Mouse (Mus musculus) gastrocnemius, adult 18-20 months (tissue): ENCODE results near the gene Syt11. TPM values are rescaled to one million over a fixed set of nuclear protein-coding genes. Genes with fewer than 3 reads are reported as not detected.
"Not testable (repeated sequence)": the region's sequence is repeated elsewhere in the genome, so short reads cannot be mapped to it uniquely, and the experiment has no call there.

Experiments
- DNase-seq: peaks from one replicate; pipeline ENCODE4 v3.0.0; 2021; ENCODE audit warnings: low spot score
- long read RNA-seq, 2 experiments: library from polyadenylated mRNA; stranded (forward); transcript quantifications; one replicate each; pipeline ENCODE4 v2.0.0; 2021
- total RNA-seq, 2 experiments: library from RNA; stranded (reverse); gene quantifications; 2 replicates each; pipeline ENCODE4 v1.2.3; 2021

Syt11 gene
- 1 to 10 TPM; 3.7 to 4.6 TPM for total RNA-seq
- long read RNA-seq, experiment 1, full-length matches to known transcripts, result 2 of 5 reads
- long read RNA-seq, experiment 1, partial matches to known transcripts, result 0 of 5 reads
- long read RNA-seq, experiment 1, other reads (novel, unspliced or antisense), result 3 of 5 reads
- long read RNA-seq, experiment 2, full-length matches to known transcripts, result 3 of 3 reads
- long read RNA-seq, experiment 2, partial matches to known transcripts, result 0 of 3 reads
- long read RNA-seq, experiment 2, other reads (novel, unspliced or antisense), result 0 of 3 reads

GRCm38 (mm10) chr3:88774939-88775841 lies at the start of gene Syt11:
Gene Syt11 (minus strand): TSS chr3:88775164.
- not testable (repeated sequence) for DNase-seq

GRCm38 (mm10) chr3:88803910-88804540 lies 29.1 kb upstream of the Syt11 start:
- DNase-seq, result no peak

DNA sequence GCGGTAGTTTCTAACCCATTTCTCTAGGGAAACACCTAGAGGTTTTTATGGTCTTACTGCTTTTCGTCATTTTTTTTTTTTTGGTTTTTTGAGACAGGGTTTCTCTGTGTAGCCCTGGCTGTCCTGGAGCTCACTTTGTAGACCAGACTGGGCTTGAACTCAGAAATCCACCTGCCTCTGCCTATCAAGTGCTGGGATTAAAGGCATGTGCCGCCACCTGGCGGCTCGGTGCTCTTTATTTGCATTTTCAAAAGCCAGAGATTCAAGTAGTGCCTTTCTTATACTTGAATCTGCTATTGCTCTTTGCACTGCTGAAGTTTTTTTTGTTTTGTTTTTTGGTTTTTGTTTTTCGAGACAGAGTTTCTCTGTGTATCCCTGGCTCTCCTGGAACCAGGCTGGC lies 22.5 kb upstream of the Syt11 start:
- not testable (repeated sequence) for DNase-seq

DNA sequence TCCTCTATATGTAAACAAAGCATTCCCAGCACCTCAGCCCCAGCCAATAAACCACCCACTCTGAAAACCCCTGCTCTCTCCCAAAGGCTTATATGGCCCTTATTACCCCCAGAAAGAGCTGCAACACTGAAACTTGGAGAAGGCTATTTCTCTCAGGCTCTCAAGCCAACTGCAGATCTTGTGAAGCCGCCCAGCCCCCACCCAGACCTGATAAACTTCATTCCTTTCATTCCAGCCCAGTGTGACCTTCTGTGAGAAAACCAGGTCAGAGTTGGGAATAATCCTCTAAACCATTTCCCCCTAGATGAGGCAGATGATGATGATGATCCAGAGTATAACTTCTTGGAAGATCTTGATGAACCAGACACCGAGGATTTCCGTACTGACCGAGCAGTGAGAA lies 13.1 kb upstream of the Syt11 start:
- DNase-seq, result not testable (repeated sequence)

DNA sequence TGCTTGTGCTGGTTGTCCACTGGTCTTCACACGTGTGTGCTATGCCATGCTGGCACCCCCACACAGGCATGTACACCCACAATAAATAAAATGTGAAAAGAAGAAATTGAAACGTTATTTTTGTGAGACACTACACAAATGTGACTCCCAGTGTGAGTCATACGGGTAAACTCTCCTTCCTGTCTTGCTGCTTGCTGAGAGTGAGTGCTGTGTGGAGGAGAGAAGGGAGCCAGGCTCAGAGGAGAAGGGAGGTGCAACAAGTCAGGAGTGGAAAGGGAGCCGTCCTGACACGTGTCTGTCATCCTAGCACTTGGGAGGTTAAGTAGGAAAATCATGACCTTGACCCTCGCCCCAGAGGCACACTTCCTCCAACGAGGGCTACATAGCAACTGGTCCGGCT lies 11.8 kb upstream of the Syt11 start:
- not testable (repeated sequence) for DNase-seq

GRCm38 (mm10) chr3:88786323-88786722 lies 11.4 kb upstream of the Syt11 start:
- DNase-seq, result not testable (repeated sequence)

- DNase-seq, result no peak
Measured at GRCm38 (mm10) chr3:88784889-88785288, 9.9 kb upstream of the Syt11 start.

DNA sequence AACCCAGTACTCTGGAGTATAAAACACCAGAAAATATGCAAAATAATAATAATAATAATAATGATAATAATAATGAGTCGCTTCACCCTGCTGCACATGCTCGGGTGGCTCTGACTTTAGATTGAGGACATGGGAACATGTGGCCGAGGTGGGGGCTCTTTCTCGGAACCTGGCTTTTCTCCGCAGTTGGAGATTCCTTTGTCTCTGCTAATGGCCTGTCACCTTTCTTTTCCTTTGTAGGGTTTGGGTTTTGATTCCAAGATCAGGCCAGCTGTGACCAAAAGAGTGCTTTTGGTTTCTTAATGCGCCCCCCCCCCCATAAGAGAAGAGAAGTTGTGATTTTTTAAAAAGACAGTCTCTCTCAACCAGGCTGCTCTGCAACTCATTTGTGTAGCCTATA lies 1.8 kb downstream of the Syt11 start:
- not testable (repeated sequence) for DNase-seq

GRCm38 (mm10) chr3:88772399-88772798 lies 2.6 kb downstream of the Syt11 start:
- peak; percentile 86 for DNase-seq

DNA sequence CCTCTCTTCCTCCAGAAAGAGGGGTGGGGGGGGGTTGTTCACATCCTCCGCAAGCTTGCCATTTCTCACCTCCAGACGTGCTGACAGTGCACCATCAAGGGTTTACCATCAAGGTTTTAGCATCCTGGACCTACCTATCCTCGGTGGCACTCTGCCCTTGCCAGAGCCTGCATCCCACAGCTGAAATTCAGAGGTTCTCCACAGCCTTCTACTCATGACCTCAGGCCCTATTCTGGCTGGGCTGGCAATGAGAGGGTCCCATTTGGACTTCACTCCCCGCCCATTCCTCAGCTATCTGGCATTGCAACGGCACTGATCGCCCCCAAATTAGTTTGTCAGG lies 3.1 kb downstream of the Syt11 start:
- not testable (repeated sequence) for DNase-seq

GRCm38 (mm10) chr3:88771189-88771940 lies 3.6 kb downstream of the Syt11 start:
- DNase-seq, result peak; percentile 30

GRCm38 (mm10) chr3:88762401-88762831 lies 12.5 kb downstream of the Syt11 start:
- DNase-seq, result no peak

- no peak for DNase-seq
Measured at GRCm38 (mm10) chr3:88761619-88762018, 13.3 kb downstream of the Syt11 start.

GRCm38 (mm10) chr3:88758045-88758500 lies 16.9 kb downstream of the Syt11 start:
- DNase-seq, result peak; percentile 53

- no peak for DNase-seq
Measured at GRCm38 (mm10) chr3:88756276-88756675, 18.7 kb downstream of the Syt11 start.

GRCm38 (mm10) chr3:88755541-88755940 lies 19.4 kb downstream of the Syt11 start:
- no peak for DNase-seq

DNA sequence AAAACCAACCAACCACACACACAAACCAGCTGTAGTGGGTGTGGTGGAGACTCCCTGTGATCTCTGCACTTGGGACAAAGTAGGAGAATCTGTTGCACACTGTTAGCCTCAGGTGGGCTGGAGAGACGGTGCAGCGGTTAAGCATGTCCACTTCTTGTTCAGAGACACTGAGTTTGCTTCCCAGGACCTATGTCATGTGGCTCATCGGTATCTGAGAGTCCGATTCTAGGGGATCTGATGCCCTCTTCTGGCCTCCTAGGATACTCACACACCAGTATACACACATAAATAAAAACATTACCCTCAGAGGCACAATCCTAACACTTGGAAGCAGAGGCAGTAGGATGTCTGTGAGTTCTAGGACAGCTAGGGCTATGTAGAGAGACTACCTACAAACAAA lies 20.7 kb downstream of the Syt11 start:
- no peak for DNase-seq

GRCm38 (mm10) chr3:88746871-88747231 lies 28.1 kb downstream of the Syt11 start:
- DNase-seq, result no peak

DNA sequence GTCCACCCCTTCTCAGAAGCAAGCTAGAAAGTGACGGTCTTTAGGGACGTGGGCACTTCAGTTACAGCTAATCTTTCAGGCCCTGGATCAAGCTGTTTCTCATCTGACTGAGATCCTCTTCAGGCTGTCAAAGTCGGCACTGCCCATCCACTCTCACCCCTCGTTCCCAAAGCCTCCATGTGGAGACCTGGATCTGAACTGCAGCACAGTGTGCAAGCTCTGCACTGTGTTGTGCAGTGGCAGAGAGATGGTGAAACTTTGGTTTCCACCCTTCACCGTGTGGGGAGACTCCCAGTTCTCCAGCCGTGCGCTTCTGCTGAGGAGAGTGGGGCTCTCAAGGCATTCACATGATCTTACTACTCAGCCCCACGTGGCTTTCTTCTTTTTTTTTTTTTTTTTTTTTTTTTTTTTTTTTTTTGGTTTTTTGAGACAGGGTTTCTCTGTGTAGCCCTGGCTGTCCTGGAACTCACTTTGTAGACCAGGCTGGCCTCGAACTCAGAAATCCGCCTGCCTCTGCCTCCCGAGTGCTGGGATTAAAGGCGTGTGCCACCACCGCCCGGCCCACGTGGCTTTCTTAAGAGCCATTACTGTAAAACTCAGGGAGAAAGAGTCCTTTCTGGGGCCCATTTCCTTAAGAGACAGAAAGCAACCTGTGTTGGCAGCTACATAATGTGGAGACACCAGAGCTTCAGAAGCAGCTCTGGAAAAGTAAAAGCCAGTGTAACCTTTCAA lies 28.7 kb downstream of the Syt11 start:
- DNase-seq, result no peak

DNA sequence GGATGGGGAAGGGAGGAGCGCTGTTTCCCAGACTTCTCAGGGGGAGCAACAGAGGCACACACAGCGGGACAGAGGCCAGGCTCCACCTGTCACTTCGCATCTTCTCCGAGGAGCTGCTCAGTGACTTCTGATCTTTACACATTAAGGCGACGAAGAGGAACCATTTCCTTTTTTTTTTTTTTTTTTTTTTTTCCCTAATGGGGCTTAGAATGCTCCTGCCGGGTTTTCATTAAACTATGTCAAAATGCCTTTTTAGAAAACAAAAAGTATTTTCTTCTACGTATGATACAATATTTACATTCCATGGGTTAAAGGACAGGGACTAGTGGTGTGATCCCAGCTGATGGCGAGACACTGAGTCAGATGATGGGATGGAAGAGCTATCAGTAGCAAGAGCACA lies 29.4 kb downstream of the Syt11 start:
- DNase-seq, result no peak

DNA sequence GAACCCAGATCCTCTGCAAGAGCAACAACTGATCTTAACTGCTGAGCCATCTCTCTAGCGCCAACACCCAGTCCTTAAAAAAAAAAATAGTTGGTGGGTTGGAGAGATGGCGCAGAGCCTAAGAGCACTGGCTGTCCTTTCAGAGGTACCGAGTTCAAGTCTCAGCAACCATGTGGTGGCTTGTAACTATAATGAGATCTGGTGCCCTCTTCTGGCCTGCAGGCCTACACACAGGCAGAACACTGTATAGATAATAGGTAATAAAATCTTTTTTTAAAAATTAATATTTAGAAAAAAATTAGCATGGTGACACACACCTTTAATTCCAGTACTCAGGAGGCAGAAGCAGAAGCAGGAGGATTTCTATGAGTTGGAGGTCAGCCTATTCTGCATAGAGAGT lies 34.8 kb downstream of the Syt11 start:
- no peak for DNase-seq
